Mouse (Mus musculus) lung, postnatal 4 days (tissue): Measurements from ENCODE around the gene Ahnak.
"Not testable (repeated sequence)": the region's sequence is repeated elsewhere in the genome, so short reads cannot be mapped to it uniquely, and the experiment has no call there.

Source experiments
- DNase-seq, 2 experiments: peaks; one replicate each; pipeline ENCODE4 v3.0.0; 2021

Gene Ahnak

GRCm38 (mm10) chr19:9105101-9105685 lies 116.1 kb downstream of the Ahnak start:
- DNase-seq = peak in 1 of 2 experiments; percentile 24

- peak; percentile 17 to 38 for DNase-seq
Observed at GRCm38 (mm10) chr19:9106096-9106495, 117.0 kb downstream of the Ahnak start.

GRCm38 (mm10) chr19:9106751-9107378 lies 117.8 kb downstream of the Ahnak start:
- peak; percentile 31 to 45 for DNase-seq

GRCm38 (mm10) chr19:9107379-9107755 lies 118.3 kb downstream of the Ahnak start:
- peak; percentile 26 to 64 for DNase-seq

GRCm38 (mm10) chr19:9108536-9108935 lies 119.5 kb downstream of the Ahnak start:
- no peak for DNase-seq

GRCm38 (mm10) chr19:9110182-9110869 lies 121.2 kb downstream of the Ahnak start:
- peak in 1 of 2 experiments; percentile 65 for DNase-seq

GRCm38 (mm10) chr19:9112043-9112442 lies 123.0 kb downstream of the Ahnak start:
- no peak for DNase-seq

- DNase-seq = no peak
Observed at GRCm38 (mm10) chr19:9116268-9116667, 127.2 kb downstream of the Ahnak start.

- DNase-seq = peak in 1 of 2 experiments; percentile 33
Observed at GRCm38 (mm10) chr19:9117275-9117674, 128.2 kb downstream of the Ahnak start.

GRCm38 (mm10) chr19:9119655-9120425 lies 130.8 kb downstream of the Ahnak start:
- DNase-seq = no peak

- DNase-seq = no peak
Observed at GRCm38 (mm10) chr19:9122390-9122789, 133.3 kb downstream of the Ahnak start.

GRCm38 (mm10) chr19:9123986-9124385 lies 134.9 kb downstream of the Ahnak start:
- DNase-seq = not testable (repeated sequence)
